Mouse (Mus musculus) forebrain, postnatal 0 days (tissue): ENCODE measurements at regions not wholly inside any gene's neighbourhood (a gene's known extent, or its start where the extent isn't known, plus 50 kb on each side); places are given as distances from the start of the nearest gene placed in this dataset.

ENCODE experiments used
- ATAC-seq: fragments of 200-750 bp; cut with Nextera tagmentation; 2 replicates; pipeline ENCODE4 v1.8.0; 2017; ENCODE audit warnings: mild to moderate bottlenecking, moderate library complexity
- DNase-seq: peaks from one replicate; pipeline ENCODE4 v3.0.0-alpha.2; 2015
- H3K27ac ChIP-seq: fragments of 300-500 bp; sonication (generic); 2 replicates; pipeline ENCODE4 v1.5.1; 2014; ENCODE audit warnings: low read depth, mild to moderate bottlenecking, antibody characterized with exemption, low read length, moderate library complexity, mixed read lengths
- H3K27me3 ChIP-seq: fragments of 300-500 bp; sonication (generic); 2 replicates; pipeline ENCODE4 v1.6.1; 2014; ENCODE audit warnings: mild to moderate bottlenecking, low read length, mixed read lengths; ENCODE audit not compliant: insufficient read depth
- H3K36me3 ChIP-seq: fragments of 300-500 bp; sonication (generic); 2 replicates; pipeline ENCODE4 v1.6.1; 2014; ENCODE audit warnings: mild to moderate bottlenecking, moderate library complexity; ENCODE audit not compliant: insufficient read depth
- H3K4me1 ChIP-seq: fragments of 300-500 bp; sonication (generic); 2 replicates; pipeline ENCODE4 v1.6.1; 2014; ENCODE audit warnings: antibody characterized with exemption; ENCODE audit not compliant: insufficient read depth
- H3K4me2 ChIP-seq: fragments of 300-500 bp; sonication (generic); 2 replicates; pipeline ENCODE4 v1.6.1; 2014; ENCODE audit warnings: low read depth, mild to moderate bottlenecking, moderate library complexity
- H3K4me3 ChIP-seq: fragments of 300-500 bp; sonication (generic); 2 replicates; pipeline ENCODE4 v1.5.1; 2014; ENCODE audit warnings: low read depth, low read length, mixed read lengths
- H3K9ac ChIP-seq: fragments of 300-500 bp; sonication (generic); 2 replicates; pipeline ENCODE4 v1.6.1; 2014; ENCODE audit warnings: mild to moderate bottlenecking
- H3K9me3 ChIP-seq: fragments of 300-500 bp; sonication (generic); 2 replicates; pipeline ENCODE4 v1.6.1; 2016; ENCODE audit warnings: low read length
- CTCF ChIP-seq: sonication (generic); IDR thresholded peaks from 2 replicates; pipeline ENCODE4 v1.5.1; 2016; ENCODE audit warnings: antibody characterized with exemption, control low read depth, low read depth
- WGBS: fragments of 180-500 bp; shearing (Covaris S2); extraction: QIAGEN DNeasy Blood & Tissue Kit; methylation state at CpG from one replicate; pipeline ENCODE4 v1.1.7; 2014; 5-methylcytosine and 5-hydroxymethylcytosine counted together

- no peak overlapping the region for H3K4me2 ChIP-seq
- 94% methylated on average over 1 of the region's 1 CpGs for WGBS
- no peak overlapping the region for H3K9ac ChIP-seq
- ATAC-seq (no peak), DNase-seq (no peak)
- no peak overlapping the region for H3K4me3 ChIP-seq
- H3K27ac ChIP-seq: no peak overlapping the region
- H3K36me3 ChIP-seq: no peaks in the 10 kb centered on the region
- no peak for TF ChIP-seq CTCF
- H3K27me3 ChIP-seq: no peaks in the 10 kb centered on the region
- H3K4me1 ChIP-seq: no peaks in the 10 kb centered on the region
- H3K9me3 ChIP-seq: no peaks in the 10 kb centered on the region
Observed at GRCm38 (mm10) chr10:99937921-99938618, 77.4 kb upstream of the Kitl start.

DNA sequence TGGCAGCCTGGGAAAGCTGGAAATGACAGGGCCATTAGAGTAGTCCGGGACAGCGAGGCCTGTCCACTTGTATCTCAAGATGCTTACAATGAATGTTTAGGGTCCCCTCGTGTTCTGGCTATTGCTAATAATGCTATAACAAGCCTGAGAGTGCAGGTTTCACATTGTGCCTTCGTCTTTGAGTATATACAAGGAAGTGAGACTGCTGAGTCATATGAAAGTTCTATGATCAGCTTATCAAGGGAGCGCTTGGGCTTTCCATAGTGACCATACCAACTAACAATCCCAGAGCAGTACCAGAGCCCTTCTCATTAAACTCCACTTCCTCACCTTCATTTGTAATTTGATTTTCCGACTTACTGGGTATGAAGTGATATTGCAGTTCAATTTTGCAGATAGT, 86.2 kb upstream of the Kitl start:
- WGBS: 91% methylated on average over 6 of the region's 6 CpGs
- Histone ChIP-seq H3K27me3 (no peaks in the 10 kb centered on the region), H3K4me1 (no peaks in the 10 kb centered on the region), H3K9ac (no peak overlapping the region), H3K9me3 (no peaks in the 10 kb centered on the region), H3K4me2 (no peak overlapping the region), H3K4me3 (no peak overlapping the region), H3K27ac (no peak overlapping the region), H3K36me3 (no peaks in the 10 kb centered on the region)
- ATAC-seq (no peak), DNase-seq (no peak)
- TF ChIP-seq CTCF: no peak

DNA sequence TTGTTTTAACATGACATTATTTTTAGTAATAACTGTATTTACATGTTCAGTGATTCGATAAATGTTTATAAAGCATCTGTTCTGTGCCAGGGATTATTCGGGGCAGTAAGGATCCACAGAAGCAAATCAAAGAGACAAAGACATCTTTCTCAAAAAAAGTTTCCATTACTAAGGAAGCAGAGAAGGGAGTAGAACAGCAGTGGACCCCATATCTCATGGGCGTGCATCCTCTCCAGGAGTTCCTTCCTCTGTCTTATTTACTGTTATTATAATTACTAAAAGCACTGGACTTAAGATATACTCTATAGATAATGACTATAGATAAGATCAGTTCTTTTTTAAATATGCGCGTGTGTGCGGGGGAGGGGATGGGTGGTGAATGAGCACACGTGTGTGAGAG, 87.5 kb upstream of the Kitl start:
- H3K36me3 ChIP-seq: no peaks in the 10 kb centered on the region
- H3K9ac ChIP-seq: no peak overlapping the region
- no peak for ATAC-seq
- H3K9me3 ChIP-seq: no peaks in the 10 kb centered on the region
- no peaks in the 10 kb centered on the region for H3K27me3 ChIP-seq
- no peak for TF ChIP-seq CTCF
- H3K4me2 ChIP-seq: no peak overlapping the region
- no peak for DNase-seq
- no peak overlapping the region for H3K4me3 ChIP-seq
- 94% methylated on average over 7 of the region's 7 CpGs for WGBS
- no peak overlapping the region for H3K27ac ChIP-seq
- no peaks in the 10 kb centered on the region for H3K4me1 ChIP-seq

GRCm38 (mm10) chr10:99926327-99926954, 89.0 kb upstream of the Kitl start:
- H3K9ac ChIP-seq: no peak overlapping the region
- DNase-seq (no peak), ATAC-seq (no peak)
- no peaks in the 10 kb centered on the region for H3K27me3 ChIP-seq
- H3K4me3 ChIP-seq: no peak overlapping the region
- H3K4me2 ChIP-seq: no peak overlapping the region
- H3K27ac ChIP-seq: no peak overlapping the region
- H3K9me3 ChIP-seq: no peaks in the 10 kb centered on the region
- no peak for TF ChIP-seq CTCF
- 74% methylated on average over 8 of the region's 8 CpGs for WGBS
- H3K4me1 ChIP-seq: no peaks in the 10 kb centered on the region
- no peaks in the 10 kb centered on the region for H3K36me3 ChIP-seq

DNA sequence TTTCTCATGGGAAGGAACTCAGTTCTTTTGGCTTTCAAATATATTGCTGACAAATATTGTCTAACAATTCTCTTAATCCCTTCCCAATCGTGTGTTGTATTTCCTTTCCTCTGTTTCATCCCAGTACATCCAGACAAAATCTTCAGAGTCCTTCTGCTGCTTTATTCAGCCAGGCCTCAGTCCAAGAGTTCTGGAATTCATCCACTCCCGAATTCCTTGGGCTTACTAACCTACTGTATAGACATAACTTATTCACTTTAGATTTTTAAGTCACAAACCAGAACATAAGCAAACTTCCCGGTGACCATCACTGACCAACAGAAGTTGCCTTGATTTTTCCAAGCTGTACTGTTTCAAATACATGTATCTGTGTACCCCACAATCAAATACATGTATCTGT, 90.9 kb upstream of the Kitl start:
- H3K27ac ChIP-seq: no peak overlapping the region
- H3K9me3 ChIP-seq: no peaks in the 10 kb centered on the region
- DNase-seq: no peak
- WGBS: 57% methylated on average over 3 of the region's 3 CpGs
- H3K9ac ChIP-seq: no peak overlapping the region
- H3K27me3 ChIP-seq: no peaks in the 10 kb centered on the region
- H3K4me3 ChIP-seq: no peak overlapping the region
- no peak for TF ChIP-seq CTCF
- H3K4me1 ChIP-seq: no peaks in the 10 kb centered on the region
- H3K4me2 ChIP-seq: no peak overlapping the region
- H3K36me3 ChIP-seq: no peaks in the 10 kb centered on the region
- ATAC-seq: no peak

- Histone ChIP-seq H3K9me3 (no peaks in the 10 kb centered on the region), H3K4me3 (no peak overlapping the region), H3K27ac (no peak overlapping the region), H3K27me3 (no peaks in the 10 kb centered on the region), H3K4me2 (no peak overlapping the region), H3K4me1 (no peaks in the 10 kb centered on the region), H3K36me3 (no peaks in the 10 kb centered on the region), H3K9ac (no peak overlapping the region)
- DNase-seq: no peak
- TF ChIP-seq CTCF: no peak
- 70% methylated on average over 2 of the region's 2 CpGs for WGBS
- no peak for ATAC-seq
Observed at GRCm38 (mm10) chr10:99919925-99920324, 95.5 kb upstream of the Kitl start.

DNA sequence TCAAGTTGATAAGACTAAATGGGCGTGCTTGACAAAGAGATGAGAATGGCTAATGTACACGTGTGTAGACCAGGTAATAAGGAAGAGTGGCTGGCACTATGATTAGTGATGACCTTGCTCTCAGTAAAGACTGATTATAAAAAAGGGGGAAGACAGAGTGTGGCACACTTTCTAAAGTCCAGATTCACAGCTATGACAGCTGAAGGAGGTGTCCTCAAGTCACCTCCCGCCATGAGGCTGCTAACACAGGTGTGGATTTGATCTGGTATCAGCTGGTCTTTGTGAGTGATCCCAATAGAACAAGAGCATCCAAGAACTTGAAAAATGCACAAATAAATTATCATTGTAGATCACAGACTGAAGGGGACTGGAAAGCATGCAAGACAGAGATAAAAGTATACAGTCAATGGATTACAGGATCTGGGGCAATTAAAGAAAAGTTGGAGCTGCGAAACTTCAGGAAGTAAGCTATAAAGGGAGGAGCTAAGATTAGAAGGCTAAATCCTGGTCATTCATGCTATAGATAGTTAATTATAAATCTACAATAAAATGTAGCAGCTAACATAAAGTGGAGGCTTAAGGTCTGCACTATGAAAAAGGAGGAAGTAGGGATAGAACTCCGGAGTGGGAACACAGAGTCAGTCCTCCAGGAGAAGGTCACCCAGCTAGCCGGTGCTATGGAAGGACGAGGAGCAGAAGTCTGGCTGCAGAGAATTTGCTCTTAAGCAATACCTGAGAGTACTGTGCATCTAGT, 96.7 kb upstream of the Kitl start:
- Histone ChIP-seq H3K27me3 (no peaks in the 10 kb centered on the region), H3K4me2 (no peak overlapping the region), H3K4me3 (no peak overlapping the region), H3K27ac (no peak overlapping the region), H3K9ac (no peak overlapping the region), H3K36me3 (no peaks in the 10 kb centered on the region), H3K9me3 (no peaks in the 10 kb centered on the region), H3K4me1 (no peaks in the 10 kb centered on the region)
- no peak for DNase-seq
- ATAC-seq: no peak
- WGBS: 92% methylated on average over 7 of the region's 7 CpGs
- no peak for TF ChIP-seq CTCF
